Mouse (Mus musculus) midbrain, postnatal 0 days (tissue): Measurements from ENCODE around the gene Ntrk3. TPM values are rescaled to one million over a fixed set of nuclear protein-coding genes. Genes with fewer than 3 reads are reported as not detected.

Experiments
- ATAC-seq: fragments of 200-750 bp; cut with Nextera tagmentation; 2 replicates; pipeline ENCODE4 v1.8.0; 2017; ENCODE audit warnings: moderate number of reproducible peaks, mild to moderate bottlenecking, moderate TSS enrichment, moderate library complexity; ENCODE audit not compliant: low FRiP score
- DNase-seq: peaks from one replicate; pipeline ENCODE4 v3.0.0-alpha.2; 2015; ENCODE audit warnings: low spot score
- H3K27ac ChIP-seq: fragments of 300-500 bp; sonication (generic); 2 replicates; pipeline ENCODE4 v1.5.1; 2014; ENCODE audit warnings: low read depth, mild to moderate bottlenecking, low read length, mixed read lengths
- H3K27me3 ChIP-seq: fragments of 300-500 bp; sonication (generic); 2 replicates; pipeline ENCODE4 v1.6.1; 2014; ENCODE audit warnings: low read length, control low read depth, mixed read lengths; ENCODE audit not compliant: insufficient read depth
- H3K36me3 ChIP-seq: fragments of 300-500 bp; sonication (generic); 2 replicates; pipeline ENCODE4 v1.6.1; 2014; ENCODE audit warnings: low read length, control low read depth, mixed read lengths; ENCODE audit not compliant: insufficient read depth
- H3K4me1 ChIP-seq: fragments of 300-500 bp; sonication (generic); 2 replicates; pipeline ENCODE4 v1.6.1; 2014; ENCODE audit warnings: mild to moderate bottlenecking, control low read depth, antibody characterized with exemption, low read length, mixed read lengths; ENCODE audit not compliant: insufficient read depth
- H3K4me2 ChIP-seq: fragments of 300-500 bp; sonication (generic); 2 replicates; pipeline ENCODE4 v1.6.1; 2014; ENCODE audit warnings: low read depth, mild to moderate bottlenecking, low read length, mixed read lengths; ENCODE audit not compliant: poor library complexity, severe bottlenecking
- H3K4me3 ChIP-seq: fragments of 300-500 bp; sonication (generic); 2 replicates; pipeline ENCODE4 v1.5.1; 2014; ENCODE audit warnings: low read depth, mild to moderate bottlenecking, low read length, moderate library complexity
- H3K9ac ChIP-seq: fragments of 300-500 bp; sonication (generic); replicated peaks from 2 replicates; pipeline ENCODE4 v1.6.1; 2014; ENCODE audit warnings: mild to moderate bottlenecking, low read length, moderate library complexity, mixed read lengths; ENCODE audit not compliant: poor library complexity, severe bottlenecking
- H3K9me3 ChIP-seq: fragments of 300-500 bp; sonication (generic); 2 replicates; pipeline ENCODE4 v1.6.1; 2016; ENCODE audit warnings: low read length, control low read depth
- CTCF ChIP-seq: IDR thresholded peaks from 2 replicates; pipeline ENCODE4 v1.5.1; 2016; ENCODE audit warnings: antibody characterized with exemption, mild to moderate bottlenecking
- WGBS: fragments of 180-500 bp; shearing (Covaris S2); extraction: QIAGEN DNeasy Blood & Tissue Kit; methylation state at CpG from one replicate; pipeline ENCODE4 v1.1.7; 2014; 5-methylcytosine and 5-hydroxymethylcytosine counted together
- polyA plus RNA-seq: library from polyadenylated mRNA; unstranded; fragments of >200 nt; fragmentation: Nextera tagmentation; extraction: Ambion mirVana; gene quantifications from 2 replicates; pipeline ENCODE4 v1.2.1, GENCODE M21; 2015
- total RNA-seq: library from RNA; depleted of rRNA; stranded (reverse); fragments of >200 nt; gene quantifications from 2 replicates; pipeline ENCODE4 v1.2.3, GENCODE M21; 2014

Ntrk3 gene
- total and polyA plus RNA-seq, 2 experiments from 2014 or later: 26.0 to 101 TPM

DNA sequence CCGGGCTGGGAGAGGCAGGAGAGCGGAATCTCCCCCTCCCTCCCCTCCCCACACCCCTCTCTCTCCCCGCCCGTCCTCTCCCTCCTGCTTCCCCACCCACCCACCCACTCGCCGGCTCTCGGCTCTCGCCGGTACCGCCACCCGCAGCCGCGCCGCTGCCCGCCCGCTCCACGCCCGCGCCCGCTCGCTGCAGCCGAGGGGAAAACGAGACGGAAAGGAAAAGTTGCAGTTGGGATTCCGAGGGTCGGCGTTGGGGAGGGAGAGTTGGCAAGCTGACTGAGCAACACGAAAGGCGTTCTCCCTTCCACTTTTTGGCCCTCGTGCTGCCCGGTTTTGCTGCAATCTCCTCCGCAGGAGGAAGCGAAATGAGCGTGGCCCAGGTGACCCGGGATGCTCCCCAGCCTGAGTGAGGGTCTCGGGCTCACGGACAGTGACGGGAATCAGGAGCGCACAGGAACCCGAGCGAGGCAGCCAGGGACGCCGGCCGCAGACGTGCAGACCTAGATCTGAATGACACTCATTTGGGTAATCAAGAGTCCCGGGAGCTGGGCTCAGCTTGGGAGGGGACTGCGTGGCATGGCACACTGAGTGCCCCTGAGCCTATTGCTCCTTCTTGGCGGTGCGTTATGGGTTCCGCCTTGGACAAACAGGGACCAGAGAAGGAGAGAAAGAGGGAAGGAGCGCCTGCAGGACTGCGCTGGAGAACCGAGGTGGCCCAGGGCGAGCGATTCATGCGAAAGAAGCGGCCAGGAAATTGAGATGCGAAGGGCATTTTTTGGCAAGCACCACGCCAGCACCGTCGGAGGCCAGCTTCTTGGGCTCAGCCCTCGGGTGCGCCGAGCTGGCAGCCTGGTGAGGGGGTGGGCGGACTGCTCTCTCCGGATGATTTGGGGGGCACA, 159.1 kb downstream of the Ntrk3 start:
- Histone ChIP-seq H3K27me3 (peaks cover 10% of the 10 kb centered on the region), H3K27ac (peak overlapping the region; percentile 83), H3K4me1 (peaks cover 23% of the 10 kb centered on the region; the same call in 1 of the 2 replicates), H3K4me2 (peak overlapping the region; percentile 88), H3K4me3 (peak overlapping the region; percentile 77), H3K9ac (peak overlapping the region; percentile 81), H3K36me3 (no peaks in the 10 kb centered on the region), H3K9me3 (no peaks in the 10 kb centered on the region)
- whole genome bisulfite sequencing: under 1% methylated on average over 54 of the region's 66 CpGs
- DNase-seq: peak; percentile 49
- no peak for TF ChIP-seq CTCF
- ATAC-seq: peak; percentile 58

DNA sequence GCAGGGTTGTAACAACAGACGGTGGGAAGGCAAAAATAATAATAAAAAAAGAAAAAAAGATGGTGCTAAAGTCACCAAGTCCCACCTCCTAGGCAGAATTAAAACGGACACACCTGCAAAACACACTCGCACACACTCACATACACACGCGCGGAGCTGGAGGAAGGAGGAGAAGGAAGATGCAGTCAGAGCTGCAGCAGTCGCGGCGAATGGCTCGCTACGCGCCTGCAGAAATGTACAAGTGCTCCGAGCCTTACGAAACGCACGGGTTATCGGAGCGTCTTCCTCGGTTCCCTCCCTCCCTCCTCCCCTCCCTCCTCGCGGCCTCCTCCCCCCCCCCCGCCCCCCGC, 159.7 kb downstream of the Ntrk3 start:
- peaks cover 29% of the 10 kb centered on the region; the same call in 1 of the 2 replicates for H3K4me1 ChIP-seq
- peak; percentile 73 for DNase-seq
- H3K9me3 ChIP-seq: no peaks in the 10 kb centered on the region
- peak overlapping the region; percentile 83 for H3K27ac ChIP-seq
- under 1% methylated on average over 13 of the region's 23 CpGs for WGBS
- peak overlapping the region; percentile 77 for H3K4me3 ChIP-seq
- peak overlapping the region; percentile 88 for H3K4me2 ChIP-seq
- H3K36me3 ChIP-seq: no peaks in the 10 kb centered on the region
- 0 out of 2 replicates have a peak, but pooled peaks have one; percentile 5 for ATAC-seq
- peak overlapping the region; percentile 81 for H3K9ac ChIP-seq
- H3K27me3 ChIP-seq: peaks cover 10% of the 10 kb centered on the region
- TF ChIP-seq CTCF: no peak

DNA sequence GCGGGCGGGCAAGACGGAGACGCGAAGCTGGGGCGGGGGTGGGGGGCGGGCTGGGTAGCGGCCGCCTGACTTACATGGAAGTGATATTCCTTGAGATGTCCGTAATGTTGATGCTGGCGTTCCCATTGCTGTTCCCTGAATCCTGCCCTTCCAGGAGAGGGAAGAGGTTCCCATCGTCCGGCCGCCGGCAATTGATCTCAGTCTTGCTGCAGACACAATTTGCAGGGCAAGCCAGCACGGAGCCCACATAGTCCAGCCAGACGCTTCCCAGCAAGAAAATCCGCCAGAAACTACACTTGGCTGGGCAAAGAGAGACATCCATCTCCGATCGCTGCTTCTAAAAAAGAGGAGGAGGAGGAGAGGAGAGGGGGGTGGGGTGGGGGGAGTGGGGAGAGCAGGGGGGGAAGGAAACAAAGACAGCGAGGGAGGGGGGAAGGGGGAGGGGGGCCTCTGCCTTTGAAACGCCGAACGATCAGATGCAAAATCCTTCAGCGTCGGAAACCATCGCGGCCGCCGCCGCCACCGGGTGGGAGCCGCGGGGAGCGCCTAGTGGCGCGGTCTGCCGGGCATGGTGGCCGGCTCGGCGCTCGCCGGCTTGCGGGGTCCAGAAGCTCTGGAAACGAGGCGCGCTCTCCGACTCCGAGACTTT, 160.2 kb downstream of the Ntrk3 start:
- WGBS: under 1% methylated on average over 45 of the region's 49 CpGs
- peaks cover 31% of the 10 kb centered on the region; the same call in 1 of the 2 replicates for H3K4me1 ChIP-seq
- no peak for TF ChIP-seq CTCF
- DNase-seq (peak; percentile 54), ATAC-seq (0 out of 2 replicates have a peak, but pooled peaks have one; percentile 25)
- H3K9ac ChIP-seq: peak overlapping the region; percentile 81
- H3K36me3 ChIP-seq: no peaks in the 10 kb centered on the region
- peak overlapping the region; percentile 77 for H3K4me3 ChIP-seq
- no peaks in the 10 kb centered on the region for H3K9me3 ChIP-seq
- H3K4me2 ChIP-seq: peak overlapping the region; percentile 88
- peaks cover 9% of the 10 kb centered on the region for H3K27me3 ChIP-seq
- peak overlapping the region; percentile 83 for H3K27ac ChIP-seq

DNA sequence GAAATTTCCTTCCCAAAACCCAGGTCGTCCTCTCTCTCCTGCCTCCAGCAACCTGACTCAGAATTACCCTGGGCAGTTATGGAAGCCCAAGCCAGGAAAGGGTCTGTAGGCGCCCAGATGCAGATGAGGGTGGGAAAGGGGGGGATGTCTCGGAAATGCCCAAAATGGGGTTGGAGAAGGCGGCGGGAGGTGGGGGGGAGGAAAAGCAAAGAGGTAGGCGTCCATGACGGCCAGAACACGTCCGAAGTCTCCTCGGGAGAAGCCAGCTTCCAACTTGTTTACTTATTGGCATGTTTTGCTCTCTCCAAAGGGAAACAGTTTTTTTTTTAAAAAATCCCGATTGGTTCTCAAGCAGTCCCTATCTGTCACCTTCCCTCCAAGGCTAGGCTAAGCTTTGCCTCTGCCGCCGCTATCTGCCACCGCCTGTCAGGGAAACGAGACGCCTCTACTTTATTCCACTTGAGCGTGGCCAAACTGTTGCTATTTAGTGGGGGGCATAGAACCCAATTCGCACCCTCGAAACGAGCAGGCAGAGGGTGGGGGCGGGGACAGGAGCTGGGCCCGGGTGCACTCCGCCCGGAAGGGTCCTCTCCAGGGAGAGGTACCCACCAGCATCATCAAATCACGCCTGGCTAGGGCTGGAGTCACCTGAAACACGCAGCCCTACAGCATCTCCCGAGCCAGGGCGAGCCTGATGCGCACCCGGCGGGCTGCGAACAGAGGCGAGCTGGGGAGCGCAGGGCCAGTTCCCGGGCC, 160.9 kb downstream of the Ntrk3 start:
- Histone ChIP-seq H3K27me3 (peaks cover 2% of the 10 kb centered on the region), H3K27ac (peak overlapping the region; percentile 83), H3K4me2 (peak overlapping the region; percentile 88), H3K36me3 (no peaks in the 10 kb centered on the region), H3K4me3 (peak overlapping the region; percentile 77), H3K9ac (peak overlapping the region; percentile 81), H3K4me1 (peaks cover 31% of the 10 kb centered on the region; the same call in 1 of the 2 replicates), H3K9me3 (no peaks in the 10 kb centered on the region)
- peak; percentile 15; the same call in 1 of the 2 replicates for ATAC-seq
- TF ChIP-seq CTCF: no peak
- WGBS: under 1% methylated on average over 35 of the region's 35 CpGs
- peak; percentile 42 for DNase-seq

DNA sequence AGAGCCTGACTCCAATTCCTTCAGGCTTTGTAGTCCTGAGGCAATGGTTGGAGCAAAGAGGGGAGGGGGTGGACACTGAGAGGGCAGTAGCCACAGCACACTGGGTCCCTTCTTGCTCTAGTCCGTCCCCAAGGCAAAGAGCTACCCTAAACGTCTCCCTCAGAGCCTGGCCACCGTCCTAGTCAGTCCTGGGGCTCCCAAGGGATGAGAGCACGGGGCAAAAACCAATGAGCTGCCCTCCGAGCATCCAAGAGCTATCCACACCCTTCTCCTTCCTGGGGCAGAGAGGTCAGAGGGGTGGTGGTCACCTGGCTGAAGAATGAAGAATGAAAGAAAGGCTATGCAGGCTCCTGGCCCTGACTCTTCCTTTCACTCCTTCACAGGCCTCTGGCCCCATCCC, 161.6 kb downstream of the Ntrk3 start:
- no peaks in the 10 kb centered on the region for H3K36me3 ChIP-seq

More for the DNA sequence above, 161.6 kb downstream of the Ntrk3 start:
- DNase-seq (no peak), ATAC-seq (no peak)
- H3K9me3 ChIP-seq: no peaks in the 10 kb centered on the region
- no peaks in the 10 kb centered on the region; the same call in 1 of the 2 replicates for H3K27me3 ChIP-seq
- peak overlapping the region; percentile 83 for H3K27ac ChIP-seq
- peak overlapping the region; percentile 77 for H3K4me3 ChIP-seq
- WGBS: 23% methylated on average over 5 of the region's 5 CpGs
- TF ChIP-seq CTCF: no peak
- peaks cover 32% of the 10 kb centered on the region; the same call in 1 of the 2 replicates for H3K4me1 ChIP-seq
- peak overlapping the region; percentile 81 for H3K9ac ChIP-seq
- peak overlapping the region; percentile 88 for H3K4me2 ChIP-seq
